Mouse (Mus musculus): ENCODE results near the gene Cabp1.

GRCm38 (mm10) chr5:115208601-115209000 lies 14.4 kb upstream of the Cabp1 start:
- TF ChIP-seq CTCF (conservative IDR thresholded peaks at IDR 0.05; ENCODE audit: low read length) (no peak), NANOG (IDR thresholded peaks at IDR 0.05; ENCODE audit: borderline replicate concordance, low read length) (no peak), POU5F1 (IDR thresholded peaks at IDR 0.05; ENCODE audit: borderline replicate concordance, low read length) (no peak)

All from E14TG2a.4 (cell line).